Mouse (Mus musculus) CH12.LX (cell line): ENCODE results near the gene Gas2l3.

Source experiments
- CTCF ChIP-seq, 2 experiments: IDR thresholded peaks in 1 of 2; conservative IDR thresholded peaks in 1 of 2; 2 replicates each; pipeline ENCODE4 v1.5.1; 2011 to 2012; ENCODE audit warnings: low read depth in 2 of 2, low read length in 2 of 2, improper control_type of control experiment in 1 of 2, inconsistent platforms in 1 of 2, mild to moderate bottlenecking in 1 of 2, moderate library complexity in 1 of 2
- E2F4 ChIP-seq: IDR thresholded peaks from 2 replicates; pipeline ENCODE4 v1.6.1; 2011; ENCODE audit warnings: low read depth, low read length, improper control_type of control experiment; ENCODE audit not compliant: insufficient replicate concordance
- ETS1 ChIP-seq: conservative IDR thresholded peaks from 2 replicates; pipeline ENCODE4 v1.6.1; 2012; ENCODE audit warnings: low read depth, mild to moderate bottlenecking, inconsistent platforms, low read length, improper control_type of control experiment, moderate library complexity
- IRF4 ChIP-seq: IDR thresholded peaks from 2 replicates; pipeline ENCODE4 v1.6.1; 2014; ENCODE audit warnings: low read depth, mild to moderate bottlenecking, inconsistent platforms, low read length, improper control_type of control experiment
- JUND ChIP-seq: conservative IDR thresholded peaks from 2 replicates; pipeline ENCODE4 v1.6.1; 2011; ENCODE audit warnings: low read depth, low read length, improper control_type of control experiment
- NRF1 ChIP-seq: IDR thresholded peaks from 2 replicates; pipeline ENCODE4 v1.6.1; 2014; ENCODE audit warnings: low read depth, mild to moderate bottlenecking, inconsistent platforms, low read length, improper control_type of control experiment, moderate library complexity
- PAX5 ChIP-seq: IDR thresholded peaks from 2 replicates; pipeline ENCODE4 v1.6.1; 2012; ENCODE audit warnings: low read length, inconsistent platforms, mixed read lengths
- POLR2A ChIP-seq: IDR thresholded peaks from 2 replicates; pipeline ENCODE4 v1.6.1; 2011; ENCODE audit warnings: low read depth, mild to moderate bottlenecking, improper control_type of control experiment, low read length
- POLR2AphosphoS2 ChIP-seq: IDR thresholded peaks from 2 replicates; pipeline ENCODE4 v1.6.1; 2011; ENCODE audit warnings: low read depth, low read length, improper control_type of control experiment
- TBP ChIP-seq: conservative IDR thresholded peaks from 2 replicates; pipeline ENCODE4 v1.6.1; 2011; ENCODE audit warnings: low read depth, low read length, improper control_type of control experiment
- ZC3H11A ChIP-seq: IDR thresholded peaks from 2 replicates; pipeline ENCODE4 v1.6.1; 2012; ENCODE audit warnings: low read depth, mild to moderate bottlenecking, inconsistent platforms, low read length, improper control_type of control experiment
- ZNF384 ChIP-seq: IDR thresholded peaks from 2 replicates; pipeline ENCODE4 v1.6.1; 2012; ENCODE audit warnings: low read depth, low read length, improper control_type of control experiment, inconsistent platforms

DNA sequence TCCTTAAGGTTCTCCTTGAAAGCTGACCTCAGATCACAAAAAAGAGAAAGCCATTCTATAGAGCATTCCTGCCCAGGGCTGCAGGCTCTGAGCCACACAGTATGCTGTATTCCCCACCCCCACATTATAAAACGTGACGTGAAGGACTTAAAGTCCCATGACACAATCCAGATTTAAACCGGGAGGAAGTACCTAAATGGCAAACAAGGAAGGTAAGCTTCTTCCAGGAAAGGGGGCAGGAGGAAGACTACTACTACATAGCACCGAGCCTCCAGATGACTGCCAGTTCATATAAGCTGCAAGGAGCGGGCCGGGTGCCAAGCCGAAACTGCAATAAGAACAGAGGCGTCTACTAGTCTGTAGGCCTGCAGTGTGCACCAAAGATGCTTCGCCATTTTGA is 7.8 kb downstream of the Gas2l3 start:
- TF ChIP-seq POLR2AphosphoS2, result no peak
- no peak for TF ChIP-seq ETS1
- no peak for TF ChIP-seq CTCF (conservative IDR thresholded peaks at IDR 0.05 in 1 of 2, IDR thresholded peaks at IDR 0.05 in 1 of 2; ENCODE audit: low read depth in 2 of 2, low read length in 2 of 2)
- no peak for TF ChIP-seq TBP
- TF ChIP-seq JUND, result no peak
- TF ChIP-seq ZC3H11A, result no peak
- no peak for TF ChIP-seq PAX5
- TF ChIP-seq IRF4, result no peak
- TF ChIP-seq ZNF384, result no peak
- TF ChIP-seq POLR2A, result no peak
- no peak for TF ChIP-seq E2F4
- TF ChIP-seq NRF1, result no peak
